Mouse (Mus musculus) small intestine, adult 2 months (tissue): ENCODE data around the gene Stx3. TPM values are rescaled to one million over a fixed set of nuclear protein-coding genes. Genes with fewer than 3 reads are reported as not detected.

Experiments
- H3K27ac ChIP-seq: fragments of 200-500 bp; 2 replicates; pipeline ENCODE4 v1.5.1; 2012; ENCODE audit warnings: low read depth, low read length, control low read depth, inconsistent platforms; ENCODE audit not compliant: insufficient read depth
- H3K27me3 ChIP-seq: fragments of 200-500 bp; 2 replicates; pipeline ENCODE4 v1.6.1; 2012; ENCODE audit warnings: mild to moderate bottlenecking, moderate library complexity, low read length, inconsistent platforms; ENCODE audit not compliant: control insufficient read depth, insufficient read depth
- H3K36me3 ChIP-seq: fragments of 200-500 bp; 2 replicates; pipeline ENCODE4 v1.6.1; 2012; ENCODE audit warnings: mild to moderate bottlenecking, low read length, control low read depth, inconsistent platforms; ENCODE audit not compliant: control insufficient read depth, insufficient read depth
- H3K4me1 ChIP-seq: fragments of 200-500 bp; 2 replicates; pipeline ENCODE4 v1.6.1; 2012; ENCODE audit warnings: low read length, inconsistent platforms, mixed read lengths; ENCODE audit not compliant: control insufficient read depth, insufficient read depth, insufficient read length
- H3K4me3 ChIP-seq: fragments of 200-500 bp; 2 replicates; pipeline ENCODE4 v1.5.1; 2012; ENCODE audit warnings: low read depth, mild to moderate bottlenecking, control low read depth, inconsistent platforms, low read length, moderate library complexity
- CTCF ChIP-seq: fragments of 200-500 bp; IDR thresholded peaks from 2 replicates; pipeline ENCODE4 v1.5.1; 2012; ENCODE audit warnings: low read depth, mild to moderate bottlenecking, control low read depth, inconsistent platforms, low read length, moderate library complexity, mixed read lengths; ENCODE audit not compliant: insufficient replicate concordance, insufficient read length; ENCODE audit errors: extremely low read depth
- POLR2A ChIP-seq: fragments of 200-500 bp; IDR thresholded peaks from 2 replicates; pipeline ENCODE4 v1.6.1; 2012; ENCODE audit warnings: low read depth, mild to moderate bottlenecking, control low read depth, inconsistent platforms, low read length, moderate library complexity
- WGBS: fragments of 180-500 bp; shearing (Covaris S2); methylation state at CpG from one replicate; pipeline ENCODE4 v1.1.7; 2018; 5-methylcytosine and 5-hydroxymethylcytosine counted together
- polyA plus RNA-seq: library from polyadenylated mRNA; depleted of rRNA; stranded (reverse); fragments of >200 nt; gene quantifications from 2 replicates; pipeline ENCODE4 v1.2.3, GENCODE M21; 2012

The Stx3 gene
- polyA plus RNA-seq, 1 experiment, result 38.0 TPM

GRCm38 (mm10) chr19:11839119-11839518 lies 19.9 kb upstream of the Stx3 start, which contains the start of gene Olfr1417:
Olfr1417 (minus strand) TSS chr19:11839219.
- Histone ChIP-seq H3K36me3 (no peaks in the 10 kb centered on the region), H3K27me3 (no peaks in the 10 kb centered on the region), H3K4me3 (no peak within 1 kb of the TSS), H3K4me1 (no peaks in the 10 kb centered on the region), H3K27ac (no peak within 1 kb of the TSS)
- WGBS, result 83% methylated on average over 4 of the region's 4 CpGs
- TF ChIP-seq CTCF (no peak), POLR2A (no peak)

GRCm38 (mm10) chr19:11823346-11824065 lies 4.3 kb upstream of the Stx3 start:
- no peak for TF ChIP-seq POLR2A
- no peak for TF ChIP-seq CTCF
- WGBS, result 55% methylated on average over 4 of the region's 4 CpGs
- no peaks in the 10 kb centered on the region for H3K4me1 ChIP-seq
- no peaks in the 10 kb centered on the region for H3K36me3 ChIP-seq
- H3K27me3 ChIP-seq, result no peaks in the 10 kb centered on the region
- no peak overlapping the region for H3K27ac ChIP-seq
- H3K4me3 ChIP-seq, result no peak overlapping the region

GRCm38 (mm10) chr19:11820211-11820610 lies 1.0 kb upstream of the Stx3 start:
- Histone ChIP-seq H3K27me3 (no peaks in the 10 kb centered on the region), H3K27ac (peak overlapping the region; percentile 46), H3K36me3 (0 out of 2 replicates have a peak, but pooled peaks cover 2% of the 10 kb centered on the region), H3K4me1 (peaks cover 5% of the 10 kb centered on the region; the same call in 1 of the 2 replicates), H3K4me3 (peak overlapping the region; percentile 89; the same call in 1 of the 2 replicates)
- no peak for TF ChIP-seq CTCF
- no peak for TF ChIP-seq POLR2A
- WGBS, result 25% methylated on average over 6 of the region's 6 CpGs

GRCm38 (mm10) chr19:11819800-11820199 lies 597 bp upstream of the Stx3 start:
- peak overlapping the region; percentile 89; the same call in 1 of the 2 replicates for H3K4me3 ChIP-seq
- peaks cover 10% of the 10 kb centered on the region; the same call in 1 of the 2 replicates for H3K4me1 ChIP-seq
- TF ChIP-seq POLR2A (no peak), CTCF (peak; percentile 77; the same call in 1 of the 2 replicates)
- H3K36me3 ChIP-seq, result 0 out of 2 replicates have a peak, but pooled peaks cover 2% of the 10 kb centered on the region
- H3K27me3 ChIP-seq, result no peaks in the 10 kb centered on the region
- WGBS, result 1% methylated on average over 15 of the region's 15 CpGs
- peak overlapping the region; percentile 91 for H3K27ac ChIP-seq

- 1% methylated on average over 83 of the region's 83 CpGs for WGBS
- TF ChIP-seq CTCF (no peak), POLR2A (peak; percentile 64)
- H3K4me1 ChIP-seq, result peaks cover 18% of the 10 kb centered on the region; the same call in 1 of the 2 replicates
- H3K27ac ChIP-seq, result peak overlapping the region; percentile 91
- H3K4me3 ChIP-seq, result peak overlapping the region; percentile 89
- H3K36me3 ChIP-seq, result 0 out of 2 replicates have a peak, but pooled peaks cover 2% of the 10 kb centered on the region
- no peaks in the 10 kb centered on the region for H3K27me3 ChIP-seq
Observed at GRCm38 (mm10) chr19:11818199-11819142, 732 bp downstream of the Stx3 start.

GRCm38 (mm10) chr19:11817586-11817985 lies 1.6 kb downstream of the Stx3 start:
- no peak for TF ChIP-seq CTCF
- no peak for TF ChIP-seq POLR2A
- 25% methylated on average over 5 of the region's 5 CpGs for WGBS
- Histone ChIP-seq H3K27ac (peak overlapping the region; percentile 91), H3K4me1 (peaks cover 21% of the 10 kb centered on the region; the same call in 1 of the 2 replicates), H3K4me3 (peak overlapping the region; percentile 89; the same call in 1 of the 2 replicates), H3K36me3 (0 out of 2 replicates have a peak, but pooled peaks cover 2% of the 10 kb centered on the region), H3K27me3 (no peaks in the 10 kb centered on the region)
